Mouse (Mus musculus) midbrain, embryonic 14.5 days (tissue): ENCODE results near the gene Olfr569. TPM values are rescaled to one million over a fixed set of nuclear protein-coding genes. Genes with fewer than 3 reads are reported as not detected.

Experiments
- ATAC-seq: fragments of 200-750 bp; cut with Nextera tagmentation; 2 replicates; pipeline ENCODE4 v1.8.0; 2017; ENCODE audit warnings: moderate number of reproducible peaks, moderate library complexity; ENCODE audit not compliant: low FRiP score, low TSS enrichment
- DNase-seq: peaks from one replicate; pipeline ENCODE4 v3.0.0-alpha.2; 2015
- H3K27ac ChIP-seq: fragments of 300-500 bp; sonication (generic); replicated peaks from 2 replicates; pipeline ENCODE4 v1.5.1; 2014; ENCODE audit warnings: mild to moderate bottlenecking, low read depth, low read length, moderate library complexity
- H3K27me3 ChIP-seq: fragments of 300-500 bp; sonication (generic); 2 replicates; pipeline ENCODE4 v1.6.1; 2014; ENCODE audit warnings: low read length, control low read depth, mixed read lengths; ENCODE audit not compliant: control insufficient read depth, insufficient read depth
- H3K36me3 ChIP-seq: fragments of 300-500 bp; sonication (generic); 2 replicates; pipeline ENCODE4 v1.6.1; 2014; ENCODE audit warnings: low read length, control low read depth; ENCODE audit not compliant: control insufficient read depth, insufficient read depth
- H3K4me1 ChIP-seq: fragments of 300-500 bp; sonication (generic); 2 replicates; pipeline ENCODE4 v1.6.1; 2014; ENCODE audit warnings: mild to moderate bottlenecking, antibody characterized with exemption, low read length, control low read depth; ENCODE audit not compliant: control insufficient read depth, insufficient read depth
- H3K4me2 ChIP-seq: fragments of 300-500 bp; sonication (generic); 2 replicates; pipeline ENCODE4 v1.6.1; 2014; ENCODE audit warnings: mild to moderate bottlenecking, low read length, moderate library complexity
- H3K4me3 ChIP-seq: fragments of 300-500 bp; sonication (generic); replicated peaks from 2 replicates; pipeline ENCODE4 v1.5.1; 2014; ENCODE audit warnings: low read depth, low read length
- H3K9ac ChIP-seq: fragments of 300-500 bp; sonication (generic); replicated peaks from 2 replicates; pipeline ENCODE4 v1.6.1; 2014; ENCODE audit warnings: mild to moderate bottlenecking, low read length, moderate library complexity
- H3K9me3 ChIP-seq: fragments of 300-500 bp; sonication (generic); 2 replicates; pipeline ENCODE4 v1.6.1; 2016; ENCODE audit warnings: low read length, control low read depth, mixed read lengths; ENCODE audit not compliant: control insufficient read depth
- polyA plus RNA-seq: library from polyadenylated mRNA; unstranded; fragments of >200 nt; fragmentation: Nextera tagmentation; extraction: Ambion mirVana; gene quantifications from 2 replicates; pipeline ENCODE4 v1.2.1, GENCODE M21; 2014

Olfr569 gene
- polyA plus RNA-seq, 1 experiment from 2014 or later, result not detected

DNA sequence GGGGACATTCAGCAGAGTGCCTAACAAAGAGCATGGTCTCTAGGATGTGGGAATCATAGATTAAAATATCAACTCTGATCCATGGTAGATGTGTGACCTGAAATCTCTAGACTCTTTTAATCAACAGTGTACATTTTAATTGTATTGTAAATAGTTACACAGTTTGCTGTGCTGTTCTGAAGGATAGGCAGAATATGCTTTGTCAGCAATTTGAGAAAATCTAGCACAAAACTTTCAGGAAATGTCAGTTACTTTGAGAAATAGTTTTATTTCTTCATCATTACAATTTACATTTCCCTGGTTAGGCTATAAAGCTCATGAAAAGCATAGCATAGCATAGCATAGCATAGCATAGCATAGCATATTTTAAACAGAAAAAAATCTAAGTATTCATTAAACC lies 34.9 kb downstream of the Olfr569 start:
- Histone ChIP-seq H3K27me3 (no peaks in the 10 kb centered on the region), H3K4me2 (no peak overlapping the region), H3K36me3 (no peaks in the 10 kb centered on the region), H3K4me3 (no peak overlapping the region), H3K27ac (no peak overlapping the region), H3K9ac (no peak overlapping the region), H3K4me1 (no peaks in the 10 kb centered on the region), H3K9me3 (no peaks in the 10 kb centered on the region)
- no peak for DNase-seq
- no peak for ATAC-seq

Other genes with a start within 250 kb of the Olfr569 start
- not detected in 2 replicates for gene Olfr555, start 232.1 kb downstream of the Olfr569 start, polyA plus RNA-seq
- gene Olfr556, start 226.0 kb downstream of the Olfr569 start, polyA plus RNA-seq, result not detected in 2 replicates
- gene Trim68, start 203.6 kb downstream of the Olfr569 start, polyA plus RNA-seq, result 6.5 and 8.1 TPM in 2 replicates
- not detected in 2 replicates for gene Olfr557, start 195.0 kb downstream of the Olfr569 start, polyA plus RNA-seq
- not detected in 2 replicates for gene Olfr558, start 188.7 kb downstream of the Olfr569 start, polyA plus RNA-seq
- gene Olfr33, start 171.8 kb downstream of the Olfr569 start, polyA plus RNA-seq, result not detected in 2 replicates
- gene Olfr559, start 163.4 kb downstream of the Olfr569 start, polyA plus RNA-seq, result not detected in 2 replicates
- not detected in 2 replicates for gene Olfr560, start 131.5 kb downstream of the Olfr569 start, polyA plus RNA-seq
- not detected in 2 replicates for gene Olfr78, start 131.4 kb downstream of the Olfr569 start, polyA plus RNA-seq
- gene Olfr561, start 119.7 kb downstream of the Olfr569 start, polyA plus RNA-seq, result not detected in 2 replicates
- not detected in 2 replicates for gene Olfr564, start 87.4 kb downstream of the Olfr569 start, polyA plus RNA-seq
- gene Olfr566, start 32.1 kb downstream of the Olfr569 start, polyA plus RNA-seq, result not detected in 2 replicates
- not detected in 2 replicates for gene Olfr568, start 13.8 kb downstream of the Olfr569 start, polyA plus RNA-seq
- gene Olfr570, start 3.7 kb upstream of the Olfr569 start, polyA plus RNA-seq, result not detected in 2 replicates
- gene Olfr571, start 26.7 kb upstream of the Olfr569 start, polyA plus RNA-seq, result not detected in 2 replicates
- not detected in 2 replicates for gene Olfr572, start 33.5 kb upstream of the Olfr569 start, polyA plus RNA-seq
- not detected in 2 replicates for gene Olfr573-ps1, start 51.7 kb upstream of the Olfr569 start, polyA plus RNA-seq
- gene Olfr574, start 57.6 kb upstream of the Olfr569 start, polyA plus RNA-seq, result not detected in 2 replicates
- not detected in 2 replicates for gene Olfr575, start 67.9 kb upstream of the Olfr569 start, polyA plus RNA-seq
- gene Olfr576, start 71.8 kb upstream of the Olfr569 start, polyA plus RNA-seq, result not detected in 2 replicates
- gene Olfr577, start 85.1 kb upstream of the Olfr569 start, polyA plus RNA-seq, result not detected in 2 replicates
- gene Olfr578, start 98.4 kb upstream of the Olfr569 start, polyA plus RNA-seq, result not detected in 2 replicates
- gene Olfr582, start 147.1 kb upstream of the Olfr569 start, polyA plus RNA-seq, result not detected in 2 replicates
- not detected in 2 replicates for gene Olfr583, start 160.4 kb upstream of the Olfr569 start, polyA plus RNA-seq
- not detected in 2 replicates for gene Olfr584, start 191.0 kb upstream of the Olfr569 start, polyA plus RNA-seq
- not detected in 2 replicates for gene Olfr585, start 206.8 kb upstream of the Olfr569 start, polyA plus RNA-seq
- gene Olfr586, start 234.8 kb upstream of the Olfr569 start, polyA plus RNA-seq, result not detected in 2 replicates
- not detected in 2 replicates for gene Olfr588-ps1, start 250.0 kb upstream of the Olfr569 start, polyA plus RNA-seq